Mouse (Mus musculus) erythroblast, embryonic 14.5 days (primary cell): ENCODE results near the gene Ubqln4.

Source experiments
- GATA1 ChIP-seq: IDR thresholded peaks from 2 replicates; pipeline ENCODE4 v1.6.1; 2012; ENCODE audit warnings: low read length, inconsistent platforms, mixed read lengths
- TAL1 ChIP-seq: IDR thresholded peaks from 3 replicates; pipeline ENCODE4 v1.6.1; 2012; ENCODE audit warnings: low read length, inconsistent platforms, mixed read lengths

DNA sequence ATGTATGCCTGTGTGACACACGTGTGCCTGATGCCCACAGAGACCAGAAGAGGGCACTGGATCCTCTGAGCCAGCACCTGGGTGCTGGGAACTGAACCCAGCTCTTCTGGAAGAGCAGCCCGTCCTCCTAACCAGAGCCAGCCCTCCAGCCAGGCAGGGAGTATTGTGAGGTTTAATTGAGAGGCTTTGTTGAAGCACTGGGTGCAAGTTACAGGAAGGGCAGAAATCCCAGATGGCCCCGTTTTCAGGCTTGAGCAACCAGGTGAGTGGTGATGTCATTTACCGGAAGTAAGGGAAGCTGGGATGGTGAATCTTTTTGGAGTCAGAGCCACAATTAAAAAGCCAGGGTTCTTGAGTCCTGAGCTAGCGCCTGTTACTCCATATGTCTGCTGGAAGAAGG is 28.5 kb upstream of the Ubqln4 start:
- TF ChIP-seq TAL1: no peak
- no peak for TF ChIP-seq GATA1
